Mouse (Mus musculus): ENCODE data around the gene Fxyd5. TPM values are rescaled to one million over a fixed set of nuclear protein-coding genes. Genes with fewer than 3 reads are reported as not detected.

Gene Fxyd5
- polyA plus RNA-seq, 1 experiment from 2014 or later = 22.5 TPM

- Histone ChIP-seq H3K9ac (ENCODE audit: low read depth, low read length) (no peak overlapping the region), H3K4me2 (ENCODE audit: low read depth, low read length) (no peak overlapping the region), H3K9me3 (ENCODE audit: control insufficient read depth, low read length) (no peaks in the 10 kb centered on the region), H3K4me1 (ENCODE audit: control insufficient read depth, insufficient read depth, low read length) (no peaks in the 10 kb centered on the region), H3K27me3 (replicated peaks; ENCODE audit: control insufficient read depth, insufficient read depth, low read length) (no peaks in the 10 kb centered on the region), H3K36me3 (ENCODE audit: control insufficient read depth, insufficient read depth, low read length) (no peaks in the 10 kb centered on the region), H3K27ac (ENCODE audit: low read length) (no peak overlapping the region), H3K4me3 (ENCODE audit: low read length) (no peak overlapping the region)
- 79% methylated on average over 5 of the region's 5 CpGs for WGBS
- peak; percentile 28; the same call in 1 of the 2 replicates for ATAC-seq
Observed at GRCm38 (mm10) chr7:30992148-30992547, 50.1 kb downstream of the Fxyd5 start.

DNA sequence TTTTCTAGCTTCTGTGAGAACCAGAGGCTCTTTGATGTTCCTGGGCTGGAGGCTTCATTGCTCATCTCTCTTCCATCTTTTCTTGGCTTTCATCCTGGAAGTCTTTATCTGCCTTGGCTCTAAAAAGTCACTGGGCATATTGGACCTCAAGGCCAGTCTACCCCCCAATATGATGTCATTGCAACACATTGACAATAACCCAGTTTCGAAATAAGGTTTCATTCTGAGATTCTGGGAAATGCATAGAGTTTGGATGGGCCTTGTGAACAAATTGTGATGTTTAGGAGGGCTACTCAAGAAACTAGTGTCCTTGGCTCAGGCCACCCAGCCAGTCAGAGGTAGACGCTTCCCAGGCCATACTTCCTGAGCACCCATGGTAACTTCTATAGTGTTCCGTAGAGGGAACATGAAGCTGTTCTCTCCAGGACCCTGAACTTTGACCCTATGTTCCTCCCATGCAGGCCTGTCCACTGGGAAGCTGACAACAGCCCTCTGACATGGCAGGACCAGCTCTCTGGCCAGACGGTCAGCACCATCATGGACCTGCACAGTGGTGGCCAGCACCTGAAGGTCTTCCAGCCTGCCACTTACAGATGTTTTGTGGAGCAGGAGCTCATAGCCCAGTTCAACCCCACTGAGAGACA is 53.6 kb downstream of the Fxyd5 start:
- Histone ChIP-seq H3K4me3 (ENCODE audit: low read length) (no peak overlapping the region), H3K4me1 (ENCODE audit: control insufficient read depth, insufficient read depth, low read length) (no peaks in the 10 kb centered on the region), H3K36me3 (ENCODE audit: control insufficient read depth, insufficient read depth, low read length) (no peaks in the 10 kb centered on the region), H3K9ac (ENCODE audit: low read depth, low read length) (no peak overlapping the region), H3K4me2 (ENCODE audit: low read depth, low read length) (no peak overlapping the region), H3K9me3 (ENCODE audit: control insufficient read depth, low read length) (no peaks in the 10 kb centered on the region), H3K27ac (ENCODE audit: low read length) (no peak overlapping the region), H3K27me3 (replicated peaks; ENCODE audit: control insufficient read depth, insufficient read depth, low read length) (no peaks in the 10 kb centered on the region)
- 86% methylated on average over 4 of the region's 4 CpGs for WGBS
- ATAC-seq = no peak

DNA sequence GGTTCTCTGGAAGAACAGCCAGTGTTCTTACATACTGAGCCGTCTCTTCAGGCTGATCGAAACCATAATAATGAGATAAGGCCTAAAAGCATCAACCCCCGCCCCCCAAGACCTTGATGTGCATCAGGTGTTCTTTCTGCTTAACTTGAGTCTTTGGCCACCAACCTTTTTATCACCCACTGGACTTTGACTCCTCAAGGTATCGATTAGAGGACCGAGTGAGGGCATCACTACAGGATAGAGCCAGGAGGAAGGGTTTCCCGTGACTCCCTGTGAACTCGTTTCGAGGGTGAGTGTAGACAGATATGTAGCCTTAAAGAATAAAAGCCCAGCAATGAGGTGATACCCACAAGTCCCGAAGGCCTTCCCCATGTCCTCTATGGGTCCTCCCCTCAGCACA is 56.9 kb downstream of the Fxyd5 start:
- no peaks in the 10 kb centered on the region for H3K27me3 ChIP-seq (replicated peaks; ENCODE audit: control insufficient read depth, insufficient read depth, low read length)
- no peaks in the 10 kb centered on the region for H3K36me3 ChIP-seq (ENCODE audit: control insufficient read depth, insufficient read depth, low read length)
- H3K27ac ChIP-seq (ENCODE audit: low read length) = no peak overlapping the region
- no peak overlapping the region for H3K4me2 ChIP-seq (ENCODE audit: low read depth, low read length)
- peak; percentile 26; the same call in 1 of the 2 replicates for ATAC-seq
- no peaks in the 10 kb centered on the region for H3K9me3 ChIP-seq (ENCODE audit: control insufficient read depth, low read length)
- 74% methylated on average over 9 of the region's 9 CpGs for WGBS
- H3K4me1 ChIP-seq (ENCODE audit: control insufficient read depth, insufficient read depth, low read length) = no peaks in the 10 kb centered on the region
- H3K4me3 ChIP-seq (ENCODE audit: low read length) = no peak overlapping the region
- H3K9ac ChIP-seq (ENCODE audit: low read depth, low read length) = no peak overlapping the region

Small RNA genes lying within 50 kb of the gene (microRNA-seq; reads per million reads assigned to microRNA genes)
- not detected for gene Mir7050

Other genes with a start within 250 kb of the Fxyd5 start
- gene Ffar2, start 218.7 kb downstream of the Fxyd5 start, polyA plus RNA-seq (2015; fragmentation: Nextera tagmentation; extraction: Ambion mirVana) = 10.9 and 11.7 TPM in 2 replicates
- gene Ffar3, start 186.3 kb downstream of the Fxyd5 start, polyA plus RNA-seq (2015; fragmentation: Nextera tagmentation; extraction: Ambion mirVana) = 0.78 TPM in 2 replicates
- gene Ffar1, start 180.9 kb downstream of the Fxyd5 start, polyA plus RNA-seq (2015; fragmentation: Nextera tagmentation; extraction: Ambion mirVana) = 0.35 and 0.37 TPM in 2 replicates
- gene Cd22, start 162.1 kb downstream of the Fxyd5 start, polyA plus RNA-seq (2015; fragmentation: Nextera tagmentation; extraction: Ambion mirVana) = 0.62 and 0.70 TPM in 2 replicates
- gene Mag, start 127.6 kb downstream of the Fxyd5 start, polyA plus RNA-seq (2015; fragmentation: Nextera tagmentation; extraction: Ambion mirVana) = 0.31 TPM in 2 replicates
- gene Hamp2, start 117.8 kb downstream of the Fxyd5 start, polyA plus RNA-seq (2015; fragmentation: Nextera tagmentation; extraction: Ambion mirVana) = not detected in 2 replicates
- not detected in 2 replicates for gene Hamp, start 98.4 kb downstream of the Fxyd5 start, polyA plus RNA-seq (2015; fragmentation: Nextera tagmentation; extraction: Ambion mirVana)
- gene Usf2, start 85.7 kb downstream of the Fxyd5 start, polyA plus RNA-seq (2015; fragmentation: Nextera tagmentation; extraction: Ambion mirVana) = 12.9 and 13.3 TPM in 2 replicates
- 164 and 166 TPM in 2 replicates for gene Lsr, start 69.0 kb downstream of the Fxyd5 start, polyA plus RNA-seq (2015; fragmentation: Nextera tagmentation; extraction: Ambion mirVana)
- gene Fam187b, start 68.7 kb downstream of the Fxyd5 start, polyA plus RNA-seq (2015; fragmentation: Nextera tagmentation; extraction: Ambion mirVana) = 12.8 and 13.7 TPM in 2 replicates
- 20.1 and 22.0 TPM in 2 replicates for gene Fxyd7, start 9.0 kb upstream of the Fxyd5 start, polyA plus RNA-seq (2015; fragmentation: Nextera tagmentation; extraction: Ambion mirVana)
- 62.6 and 71.9 TPM in 2 replicates for gene Fxyd1, start 14.7 kb upstream of the Fxyd5 start, polyA plus RNA-seq (2015; fragmentation: Nextera tagmentation; extraction: Ambion mirVana)
- gene Lgi4, start 16.9 kb upstream of the Fxyd5 start, polyA plus RNA-seq (2015; fragmentation: Nextera tagmentation; extraction: Ambion mirVana) = 0.83 and 1.4 TPM in 2 replicates
- gene Fxyd3, start 34.2 kb upstream of the Fxyd5 start, polyA plus RNA-seq (2015; fragmentation: Nextera tagmentation; extraction: Ambion mirVana) = 71.2 and 73.7 TPM in 2 replicates
- 66.4 and 73.6 TPM in 2 replicates for gene Hpn, start 72.8 kb upstream of the Fxyd5 start, polyA plus RNA-seq (2015; fragmentation: Nextera tagmentation; extraction: Ambion mirVana)
- 0.16 and 1.0 TPM in 2 replicates for gene Scn1b, start 84.5 kb upstream of the Fxyd5 start, polyA plus RNA-seq (2015; fragmentation: Nextera tagmentation; extraction: Ambion mirVana)
- 38.5 and 39.7 TPM in 2 replicates for gene Gramd1a, start 113.4 kb upstream of the Fxyd5 start, polyA plus RNA-seq (2015; fragmentation: Nextera tagmentation; extraction: Ambion mirVana)
- gene Scgb2b2, start 248.0 kb upstream of the Fxyd5 start, polyA plus RNA-seq (2015; fragmentation: Nextera tagmentation; extraction: Ambion mirVana) = not detected in 2 replicates
- gene Scgb1b2, start 249.3 kb upstream of the Fxyd5 start, polyA plus RNA-seq (2015; fragmentation: Nextera tagmentation; extraction: Ambion mirVana) = not detected in 2 replicates